Mouse (Mus musculus) liver, postnatal 0 days (tissue): ENCODE results near the gene Mbip.

Experiments
- CTCF ChIP-seq: sonication (generic); IDR thresholded peaks from 2 replicates; pipeline ENCODE4 v1.5.1; 2016; ENCODE audit warnings: antibody characterized with exemption, low read depth
- EP300 ChIP-seq: IDR thresholded peaks from 2 replicates; pipeline ENCODE4 v1.6.1; 2016; ENCODE audit warnings: antibody characterized with exemption, low read depth, mild to moderate bottlenecking

DNA sequence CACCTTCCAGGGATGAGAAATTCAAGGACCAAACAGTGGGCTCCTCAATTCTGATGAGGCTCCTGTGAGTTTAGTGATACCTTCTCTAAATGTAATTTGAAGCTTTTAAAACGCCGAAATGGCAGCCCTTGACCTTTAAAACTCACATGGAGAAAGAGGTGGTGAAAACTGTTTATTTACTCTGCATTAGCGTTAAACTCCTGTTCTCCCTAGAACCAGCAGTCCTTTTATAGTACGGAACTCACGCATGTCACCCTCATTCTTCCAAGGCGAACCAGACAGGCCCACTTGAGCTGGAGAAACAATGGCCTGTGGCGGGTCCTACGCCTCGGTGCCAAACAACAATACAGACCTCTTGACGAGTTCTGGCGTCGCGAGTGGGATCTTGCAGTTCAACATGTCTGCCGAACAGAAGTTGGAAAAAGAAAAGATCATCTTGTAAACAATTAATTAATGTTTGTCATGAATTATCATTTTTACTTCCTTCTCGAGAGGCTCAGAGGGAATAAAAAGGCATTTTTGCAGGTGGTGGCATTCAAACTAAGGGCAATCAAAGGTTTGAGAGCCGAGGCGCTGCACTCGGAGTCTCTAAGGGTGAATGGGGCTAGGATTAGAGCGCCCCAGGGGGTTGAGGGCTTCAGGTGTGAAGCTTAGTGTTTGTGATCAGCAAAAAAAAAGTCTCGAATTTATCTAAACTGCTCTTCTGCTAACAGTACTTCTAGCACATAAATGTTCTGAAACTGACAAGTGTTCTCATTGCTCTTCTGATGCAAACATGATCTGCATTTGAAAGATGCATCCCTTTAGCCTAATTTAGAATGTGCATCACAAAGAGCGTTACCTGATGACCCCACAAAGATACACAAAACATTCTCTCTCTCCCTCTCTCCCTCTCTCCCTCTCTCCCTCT lies 47.5 kb downstream of the Mbip start:
- TF ChIP-seq CTCF (no peak), EP300 (no peak)
